Mouse (Mus musculus) B cell, adult 2 months (primary cell): ENCODE data around the gene Pla2g2f.
A peak's percentile ranks its signal among the peaks of the same experiment; 100 is the strongest.

Experiments used
- DNase-seq, 2 experiments: peaks; one replicate each; pipeline ENCODE4 v3.0.0; 2022

The Pla2g2f gene

GRCm38 (mm10) chr4:138712621-138713020 lies 44.8 kb downstream of the Pla2g2f start:
- DNase-seq, result no peak

- no peak for DNase-seq
Observed at GRCm38 (mm10) chr4:138712096-138712495, 45.3 kb downstream of the Pla2g2f start.

- no peak for DNase-seq
Observed at GRCm38 (mm10) chr4:138711051-138711820, 46.2 kb downstream of the Pla2g2f start.

GRCm38 (mm10) chr4:138710633-138711032 lies 46.8 kb downstream of the Pla2g2f start:
- no peak for DNase-seq

GRCm38 (mm10) chr4:138709944-138710343 lies 47.5 kb downstream of the Pla2g2f start:
- no peak for DNase-seq

GRCm38 (mm10) chr4:138709246-138709645 lies 48.2 kb downstream of the Pla2g2f start:
- no peak for DNase-seq

- DNase-seq, result peak; percentile 6
Observed at GRCm38 (mm10) chr4:138708636-138709035, 48.8 kb downstream of the Pla2g2f start.

GRCm38 (mm10) chr4:138706620-138707019 lies 50.8 kb downstream of the Pla2g2f start:
- no peak for DNase-seq

GRCm38 (mm10) chr4:138704169-138704568 lies 53.3 kb downstream of the Pla2g2f start:
- DNase-seq, result no peak

- no peak for DNase-seq
Observed at GRCm38 (mm10) chr4:138703591-138703990, 53.8 kb downstream of the Pla2g2f start.

- DNase-seq, result no peak
Observed at GRCm38 (mm10) chr4:138702528-138702927, 54.9 kb downstream of the Pla2g2f start.

- DNase-seq, result no peak
Observed at GRCm38 (mm10) chr4:138702031-138702430, 55.4 kb downstream of the Pla2g2f start.

GRCm38 (mm10) chr4:138701111-138701510 lies 56.3 kb downstream of the Pla2g2f start:
- DNase-seq, result no peak
